29 mouse cellular contexts compared by ENCODE assay signal in the genomic region with DNA sequence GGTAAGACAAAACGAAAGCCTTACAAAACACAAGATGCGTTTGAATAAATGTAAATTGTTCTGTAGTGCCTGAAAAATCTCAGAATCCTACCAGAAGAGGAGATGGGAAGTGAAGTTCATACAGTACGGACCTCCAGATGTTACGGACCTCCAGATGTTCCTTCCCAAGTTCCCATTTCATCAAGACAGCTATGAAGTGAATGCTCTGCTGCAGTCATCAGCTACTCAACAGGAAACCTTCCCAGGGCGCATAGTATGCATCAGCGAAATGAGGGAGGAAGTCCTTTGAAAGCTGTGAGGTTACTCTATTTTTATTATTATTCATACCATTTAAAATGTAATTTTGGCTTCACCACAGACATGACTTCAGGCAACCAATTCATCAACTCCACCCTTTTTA. TPM values are rescaled to one million over a fixed set of nuclear protein-coding genes. Genes with fewer than 3 reads are reported as not detected.
DNase-seq lines count a peak whose midpoint lies in the region; ATAC-seq and TF ChIP-seq lines count a peak whose summit lies in the region.
"Had no signal": no experiment of that assay in that cellular context is flagged by ENCODE, and none has a peak within 500 bp of the region (broad histone marks: within the 10 kb centered on the region; RNA-seq: fewer than 3 reads in every experiment).

No protein-coding gene starts in this region.

- no peak overlapping the region for H3K4me3 ChIP-seq in gastrocnemius, adult 2 months
- no peak overlapping the region for H3K4me3 ChIP-seq in liver, postnatal 0 days (ENCODE audit: low read depth, low read length)
- no peak overlapping the region for H3K4me3 ChIP-seq in liver, embryonic 12.5 days
- no peak overlapping the region for H3K4me3 ChIP-seq in CH12.LX (replicated peaks in 1 of 3; ENCODE audit: low read depth in 2 of 3, low read length in 2 of 3, poor library complexity in 1 of 3)
- no peak overlapping the region for H3K4me3 ChIP-seq in embryonic fibroblast, embryonic 13.5 days (ENCODE audit: insufficient read depth, low read length)
- H3K4me3 ChIP-seq: forebrain, embryonic 10.5 days; forebrain, embryonic 15.5 days; heart, embryonic 15.5 days; hindbrain, embryonic 13.5 days; limb, embryonic 12.5 days; neural tube, embryonic 15.5 days had no signal

- H3K4me2 ChIP-seq in liver, postnatal 0 days (ENCODE audit: low read depth, low read length): 0 out of 2 replicates have a peak overlapping the region, but pooled peaks have one; percentile 1
- no peak overlapping the region for H3K4me2 ChIP-seq in liver, embryonic 12.5 days
- H3K4me2 ChIP-seq in CH12.LX (ENCODE audit: insufficient read depth, low read depth, poor library complexity, severe bottlenecking): peak overlapping the region; percentile 64
- H3K4me2 ChIP-seq: forebrain, embryonic 15.5 days; heart, embryonic 15.5 days; hindbrain, embryonic 13.5 days; limb, embryonic 12.5 days; liver, embryonic 11.5 days; neural tube, embryonic 15.5 days had no signal

- no peak for TF ChIP-seq EP300 in liver, postnatal 0 days (IDR thresholded peaks at IDR 0.05; ENCODE audit: low read depth)
- TF ChIP-seq EP300 in CH12.LX (IDR thresholded peaks at IDR 0.05; ENCODE audit: low read length): no peak

- no peak for TF ChIP-seq POLR2A in CH12.LX (IDR thresholded peaks at IDR 0.05; ENCODE audit: low read depth, low read length)
- no peak for TF ChIP-seq POLR2A in embryonic fibroblast, embryonic 13.5 days (IDR thresholded peaks at IDR 0.05; ENCODE audit: low read depth, low read length)

- in situ Hi-C loops in CH12.LX (cut with MboI; ENCODE audit: low pct_ligation_motif_present, low pct_unique_long_range_greater_than_20kb, low sequenced_read_pairs): no loop called here

- 46% methylated on average over 6 of the region's 6 CpGs for WGBS in liver, postnatal 0 days (ENCODE audit: insufficient replicate concordance)
- 46% methylated on average over 6 of the region's 6 CpGs for WGBS in liver, embryonic 12.5 days (ENCODE audit: insufficient replicate concordance)

- intact Hi-C loops in gastrocnemius, adult 2 months (cut with DNase I): no loop called here

- no peaks in the 10 kb centered on the region for H3K79me2 ChIP-seq in CH12.LX (replicated peaks; ENCODE audit: control insufficient read depth, extremely low read depth, insufficient read depth, poor library complexity, severe bottlenecking)

- no peak for ATAC-seq in liver, postnatal 0 days
- no peak for ATAC-seq in liver, embryonic 12.5 days
- ATAC-seq: forebrain, embryonic 15.5 days; intestine, embryonic 16.5 days had no signal

- H3K27me3 ChIP-seq in liver, postnatal 0 days (ENCODE audit: insufficient read depth, low read length): no peaks in the 10 kb centered on the region
- no peaks in the 10 kb centered on the region for H3K27me3 ChIP-seq in liver, embryonic 12.5 days (replicated peaks)
- H3K27me3 ChIP-seq in CH12.LX (replicated peaks): no peaks in the 10 kb centered on the region
- H3K27me3 ChIP-seq: forebrain, embryonic 15.5 days; heart, embryonic 15.5 days; hindbrain, embryonic 13.5 days; limb, embryonic 12.5 days; neural tube, embryonic 15.5 days had no signal

- peaks cover 3% of the 10 kb centered on the region; the same call in 1 of the 2 replicates for H3K4me1 ChIP-seq in liver, postnatal 0 days (ENCODE audit: insufficient read depth)
- peaks cover 13% of the 10 kb centered on the region for H3K4me1 ChIP-seq in liver, embryonic 12.5 days
- peaks cover 0 to 13% of the 10 kb centered on the region in 2 experiments; a peak in 2 of 4 replicates for H3K4me1 ChIP-seq in CH12.LX (ENCODE audit: control insufficient read depth in 1 of 2, insufficient read depth in 2 of 2)
- peaks cover 7% of the 10 kb centered on the region for H3K4me1 ChIP-seq in embryonic fibroblast, embryonic 13.5 days (ENCODE audit: control insufficient read depth, insufficient read depth, low read length)
- H3K4me1 ChIP-seq: forebrain, embryonic 15.5 days; heart, embryonic 15.5 days; hindbrain, embryonic 13.5 days; neural tube, embryonic 15.5 days had no signal

- H3K9me3 ChIP-seq in liver, postnatal 0 days (ENCODE audit: low read length): no peaks in the 10 kb centered on the region
- H3K9me3 ChIP-seq in liver, embryonic 12.5 days (replicated peaks): no peaks in the 10 kb centered on the region
- no peaks in the 10 kb centered on the region for H3K9me3 ChIP-seq in CH12.LX (replicated peaks; ENCODE audit: low read length)
- H3K9me3 ChIP-seq: forebrain, embryonic 10.5 days; forebrain, embryonic 15.5 days; heart, embryonic 15.5 days; hindbrain, embryonic 13.5 days; neural tube, embryonic 15.5 days had no signal

- no peak for TF ChIP-seq RAD21 in CH12.LX (IDR thresholded peaks at IDR 0.05; ENCODE audit: low read depth, low read length)

- dilution Hi-C loops in CH12.LX (cut with MboI; ENCODE audit: extremely low pct_ligation_motif_present, extremely low pct_unique_long_range_greater_than_20kb, low sequenced_read_pairs): no loop called here

- H3K27ac ChIP-seq in gastrocnemius, adult 2 months: no peak overlapping the region; the same call in 1 of the 2 replicates
- no peak overlapping the region for H3K27ac ChIP-seq in liver, postnatal 0 days (ENCODE audit: low read depth)
- no peak overlapping the region for H3K27ac ChIP-seq in liver, embryonic 12.5 days
- no peak overlapping the region for H3K27ac ChIP-seq in CH12.LX (ENCODE audit: insufficient read depth, low read depth)
- H3K27ac ChIP-seq in embryonic fibroblast, embryonic 13.5 days (ENCODE audit: insufficient read depth, low read length): peak overlapping the region; percentile 62; the same call in 1 of the 2 replicates
- H3K27ac ChIP-seq: forebrain, embryonic 10.5 days; forebrain, embryonic 15.5 days; heart, embryonic 15.5 days; hindbrain, embryonic 13.5 days; limb, embryonic 12.5 days; neural tube, embryonic 15.5 days; stomach, postnatal 0 days had no signal

- DNase-seq in gastrocnemius, adult 2 months: peak; percentile 22
- DNase-seq in gastrocnemius, postnatal 10 days: no peak
- no peak for DNase-seq in liver, postnatal 0 days
- DNase-seq in CH12.LX (ENCODE audit: extremely low read depth): no peak
- DNase-seq in embryo, embryonic 11 days: no peak
- no peak for DNase-seq in right cerebral cortex, postnatal 10 days (ENCODE audit: low spot score in 2 of 2)
- DNase-seq: adrenal gland, adult 2 months; cerebellum, adult 11 months; cerebellum, adult 9-10 months; heart, postnatal 4 days; kidney, adult 8-10 months; kidney, postnatal 10 days; lung, adult 18-20 months; lung, postnatal 36 days; midbrain, embryonic 14.5 days; retina, postnatal 1 day; thymus, adult 18-20 months; thymus, postnatal 25 days had no signal

- TF ChIP-seq CTCF in gastrocnemius, adult 2 months (IDR thresholded peaks at IDR 0.05): no peak
- TF ChIP-seq CTCF in liver, postnatal 0 days (IDR thresholded peaks at IDR 0.05; ENCODE audit: low read depth): no peak
- TF ChIP-seq CTCF in CH12.LX (conservative IDR thresholded peaks at IDR 0.05 in 1 of 2, IDR thresholded peaks at IDR 0.05 in 1 of 2; ENCODE audit: low read depth in 2 of 2, low read length in 2 of 2): no peak
- TF ChIP-seq CTCF in embryonic fibroblast, embryonic 13.5 days (IDR thresholded peaks at IDR 0.05; ENCODE audit: borderline replicate concordance, insufficient read depth, low read length): no peak

- H3K36me3 ChIP-seq in liver, postnatal 0 days (replicated peaks; ENCODE audit: insufficient read depth, low read length): no peaks in the 10 kb centered on the region
- no peaks in the 10 kb centered on the region for H3K36me3 ChIP-seq in liver, embryonic 12.5 days
- H3K36me3 ChIP-seq in CH12.LX (replicated peaks in 1 of 2; ENCODE audit: control insufficient read depth in 1 of 2, insufficient read depth in 1 of 2, low read length in 1 of 2): no peaks in the 10 kb centered on the region
- H3K36me3 ChIP-seq: forebrain, embryonic 10.5 days; forebrain, embryonic 15.5 days; heart, embryonic 15.5 days; hindbrain, embryonic 13.5 days; limb, embryonic 12.5 days; neural tube, embryonic 15.5 days had no signal

- H3K9ac ChIP-seq in liver, postnatal 0 days (replicated peaks): no peak overlapping the region
- no peak overlapping the region for H3K9ac ChIP-seq in liver, embryonic 12.5 days
- H3K9ac ChIP-seq in CH12.LX (ENCODE audit: insufficient read depth, low read depth): no peak overlapping the region
- H3K9ac ChIP-seq: forebrain, embryonic 15.5 days; heart, embryonic 15.5 days; hindbrain, embryonic 13.5 days; limb, embryonic 12.5 days; neural tube, embryonic 15.5 days had no signal

TF ChIP-seq in CH12.LX, 34 proteins besides CTCF, POLR2A, EP300 and RAD21 (continues in another document):
- no peak for TF ChIP-seq CHD1 (IDR thresholded peaks at IDR 0.05; ENCODE audit: low read depth, low read length)
- TF ChIP-seq MEF2A (IDR thresholded peaks at IDR 0.05; ENCODE audit: borderline replicate concordance, low read depth, low read length): no peak
- no peak for TF ChIP-seq NELFE (IDR thresholded peaks at IDR 0.05; ENCODE audit: low read depth, low read length)
- no peak for TF ChIP-seq RCOR1 (conservative IDR thresholded peaks at IDR 0.05; ENCODE audit: low read depth, low read length)
- no peak for TF ChIP-seq CHD2 (IDR thresholded peaks at IDR 0.05; ENCODE audit: low read length)
- no peak for TF ChIP-seq ZKSCAN1 (IDR thresholded peaks at IDR 0.05; ENCODE audit: borderline replicate concordance, low read depth, low read length)
- no peak for TF ChIP-seq ETS1 (conservative IDR thresholded peaks at IDR 0.05; ENCODE audit: low read depth, low read length)
- no peak for TF ChIP-seq UBTF (IDR thresholded peaks at IDR 0.05; ENCODE audit: low read depth, low read length)
- TF ChIP-seq JUND (conservative IDR thresholded peaks at IDR 0.05; ENCODE audit: low read depth, low read length): no peak
- no peak for TF ChIP-seq POLR2AphosphoS2 (IDR thresholded peaks at IDR 0.05; ENCODE audit: low read depth, low read length)
- no peak for TF ChIP-seq GABPA (IDR thresholded peaks at IDR 0.05; ENCODE audit: insufficient replicate concordance, low read depth, low read length)
- no peak for TF ChIP-seq SIN3A (IDR thresholded peaks at IDR 0.05; ENCODE audit: low read length)
- no peak for TF ChIP-seq ELF1 (IDR thresholded peaks at IDR 0.05; ENCODE audit: low read depth, low read length)
- no peak for TF ChIP-seq MAFK (IDR thresholded peaks at IDR 0.05; ENCODE audit: insufficient replicate concordance, low read length)
- TF ChIP-seq MAX (IDR thresholded peaks at IDR 0.05; ENCODE audit: low read length): no peak
- TF ChIP-seq ZC3H11A (IDR thresholded peaks at IDR 0.05; ENCODE audit: low read depth, low read length): no peak

RNA-seq across cellular contexts. Expression of a gene that starts 14.7 kb away (rescaled TPM):
- 10 to 100 TPM; 62.5 to 69.2 TPM for total RNA-seq in gastrocnemius, adult 2 months (2021)
- total RNA-seq in gastrocnemius, postnatal 10 days (2021): 10 to 100 TPM; 39.2 to 41.6 TPM
- 4.7 TPM in 2 replicates for polyA plus RNA-seq in liver, postnatal 0 days (2015; fragmentation: Nextera tagmentation; extraction: Ambion mirVana)
- polyA plus RNA-seq in liver, embryonic 12.5 days (2016; fragmentation: Nextera tagmentation; extraction: Ambion mirVana): 13.5 and 13.6 TPM in 2 replicates
- total RNA-seq in CH12.LX (2012; rRNA removed) (13.9 and 16.7 TPM in 2 replicates), CH12.LX (2014; rRNA removed) (12.2 and 13.0 TPM in 2 replicates)
- 20.4 and 25.7 TPM in 2 replicates for polyA plus RNA-seq in CH12.LX (2012; ENCODE audit: insufficient read length, low read depth)
- 31.1 and 35.4 TPM in 2 replicates for polyA plus RNA-seq in embryonic fibroblast, embryonic 13.5 days (2011; ENCODE audit: insufficient read length, low read depth, missing spikeins)
